Mouse (Mus musculus): ENCODE measurements around the gene Mettl1. TPM values are rescaled to one million over a fixed set of nuclear protein-coding genes. Genes with fewer than 3 reads are reported as not detected.
"Not testable (repeated sequence)": the region's sequence is repeated elsewhere in the genome, so short reads cannot be mapped to it uniquely, and the experiment has no call there.

The Mettl1 gene
- polyA plus RNA-seq, 1 experiment from 2014 or later = 44.0 TPM

DNA sequence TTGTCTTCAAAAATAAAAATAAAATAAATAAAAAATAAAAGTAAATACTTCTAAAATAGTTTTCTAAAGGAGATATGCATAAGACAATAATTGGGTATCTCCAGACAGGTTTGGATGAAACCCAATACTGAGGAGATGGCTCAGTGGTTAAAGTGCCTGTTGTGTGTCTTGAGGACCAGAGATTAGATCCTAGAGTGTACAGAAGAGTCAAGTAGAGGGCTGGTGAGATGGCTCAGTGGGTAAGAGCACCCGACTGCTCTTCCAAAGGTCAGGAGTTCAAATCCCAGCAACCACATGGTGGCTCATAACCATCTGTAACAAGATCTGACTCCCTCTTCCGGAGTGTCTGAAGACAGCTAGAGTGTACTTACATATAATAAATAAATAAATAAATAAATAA, 31.8 kb downstream of the Mettl1 start:
- not testable (repeated sequence) for H3K27me3 ChIP-seq (ENCODE audit: control insufficient read depth, insufficient read depth, low read length); H3K9me3 ChIP-seq (ENCODE audit: control insufficient read depth, low read length); H3K36me3 ChIP-seq (ENCODE audit: control insufficient read depth, insufficient read depth, low read length); ATAC-seq (replicated peaks; ENCODE audit: low FRiP score); DNase-seq (ENCODE audit: low spot score); H3K9ac ChIP-seq (ENCODE audit: low read length); H3K4me2 ChIP-seq (ENCODE audit: low read depth, low read length, severe bottlenecking); H3K27ac ChIP-seq (ENCODE audit: low read depth, low read length); H3K4me3 ChIP-seq (ENCODE audit: low read depth, low read length)
- peaks cover 14% of the 10 kb centered on the region; the same call in 1 of the 2 replicates for H3K4me1 ChIP-seq (replicated peaks; ENCODE audit: control insufficient read depth, insufficient read depth, low read length)
- 87% methylated on average over 2 of the region's 2 CpGs for WGBS

- H3K4me2 ChIP-seq (ENCODE audit: low read depth, low read length, severe bottlenecking) = no peak overlapping the region
- H3K4me1 ChIP-seq (replicated peaks; ENCODE audit: control insufficient read depth, insufficient read depth, low read length) = peaks cover 11% of the 10 kb centered on the region; the same call in 1 of the 2 replicates
- DNase-seq (ENCODE audit: low spot score) = no peak
- H3K36me3 ChIP-seq (ENCODE audit: control insufficient read depth, insufficient read depth, low read length) = no peaks in the 10 kb centered on the region
- no peak overlapping the region for H3K27ac ChIP-seq (ENCODE audit: low read depth, low read length)
- H3K9ac ChIP-seq (ENCODE audit: low read length) = no peak overlapping the region
- WGBS = 86% methylated on average over 1 of the region's 1 CpGs
- peaks cover 8% of the 10 kb centered on the region; the same call in 1 of the 2 replicates for H3K27me3 ChIP-seq (ENCODE audit: control insufficient read depth, insufficient read depth, low read length)
- H3K4me3 ChIP-seq (ENCODE audit: low read depth, low read length) = no peak overlapping the region
- ATAC-seq (replicated peaks; ENCODE audit: low FRiP score) = no peak
- no peaks in the 10 kb centered on the region for H3K9me3 ChIP-seq (ENCODE audit: control insufficient read depth, low read length)
Observed at GRCm38 (mm10) chr10:127073981-127074380, 32.8 kb downstream of the Mettl1 start.

- H3K36me3 ChIP-seq (ENCODE audit: control insufficient read depth, insufficient read depth, low read length) = no peaks in the 10 kb centered on the region
- DNase-seq (ENCODE audit: low spot score) (peak; percentile 51), ATAC-seq (replicated peaks; ENCODE audit: low FRiP score) (no peak)
- 62% methylated on average over 9 of the region's 9 CpGs for WGBS
- H3K4me3 ChIP-seq (ENCODE audit: low read depth, low read length) = no peak within 1 kb of the TSS
- no peaks in the 10 kb centered on the region for H3K9me3 ChIP-seq (ENCODE audit: control insufficient read depth, low read length)
- H3K9ac ChIP-seq (ENCODE audit: low read length) = no peak within 1 kb of the TSS
- H3K4me2 ChIP-seq (ENCODE audit: low read depth, low read length, severe bottlenecking) = no peak within 1 kb of the TSS
- no peak within 1 kb of the TSS for H3K27ac ChIP-seq (ENCODE audit: low read depth, low read length)
- peaks cover 18% of the 10 kb centered on the region for H3K27me3 ChIP-seq (ENCODE audit: control insufficient read depth, insufficient read depth, low read length)
- peaks cover 14% of the 10 kb centered on the region; the same call in 1 of the 2 replicates for H3K4me1 ChIP-seq (replicated peaks; ENCODE audit: control insufficient read depth, insufficient read depth, low read length)
Observed at GRCm38 (mm10) chr10:127075080-127075479, 33.9 kb downstream of the Mettl1 start, which contains the start of gene Agap2. Gene Agap2, plus strand, starts transcription at chr10:127075284.

- H3K27me3 ChIP-seq (ENCODE audit: control insufficient read depth, insufficient read depth, low read length) = peaks cover 24% of the 10 kb centered on the region
- WGBS = 80% methylated on average over 8 of the region's 8 CpGs
- ATAC-seq (replicated peaks; ENCODE audit: low FRiP score) = no peak
Observed at GRCm38 (mm10) chr10:127075651-127076050, 34.4 kb downstream of the Mettl1 start.

DNA sequence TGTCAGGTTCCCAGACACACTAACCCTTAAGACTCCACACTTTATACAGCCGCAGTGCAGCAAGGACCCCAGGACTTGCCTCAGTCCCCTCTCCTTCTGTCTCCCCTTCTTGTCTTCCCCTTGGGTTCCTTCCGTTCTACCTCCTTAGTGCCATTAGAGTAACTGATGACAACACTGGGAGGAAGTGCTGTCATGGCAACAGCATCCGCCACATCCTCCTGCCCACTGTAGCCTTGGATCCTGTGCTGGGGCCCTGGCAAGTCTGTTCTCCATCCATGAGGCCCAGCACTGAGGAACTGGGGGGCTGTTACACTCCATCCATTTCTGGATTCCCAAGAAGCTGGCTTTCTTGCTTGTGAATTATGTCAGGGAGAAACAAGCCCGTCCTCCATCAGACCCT, 34.9 kb downstream of the Mettl1 start:
- no peaks in the 10 kb centered on the region for H3K9me3 ChIP-seq (ENCODE audit: control insufficient read depth, low read length)
- 64% methylated on average over 4 of the region's 4 CpGs for WGBS
- no peak overlapping the region for H3K4me3 ChIP-seq (ENCODE audit: low read depth, low read length)
- peaks cover 17% of the 10 kb centered on the region; the same call in 1 of the 2 replicates for H3K4me1 ChIP-seq (replicated peaks; ENCODE audit: control insufficient read depth, insufficient read depth, low read length)
- ATAC-seq (replicated peaks; ENCODE audit: low FRiP score) = no peak
- DNase-seq (ENCODE audit: low spot score) = peak; percentile 50
- peaks cover 28% of the 10 kb centered on the region for H3K27me3 ChIP-seq (ENCODE audit: control insufficient read depth, insufficient read depth, low read length)
- no peak overlapping the region for H3K4me2 ChIP-seq (ENCODE audit: low read depth, low read length, severe bottlenecking)
- H3K9ac ChIP-seq (ENCODE audit: low read length) = no peak overlapping the region
- H3K36me3 ChIP-seq (ENCODE audit: control insufficient read depth, insufficient read depth, low read length) = no peaks in the 10 kb centered on the region
- no peak overlapping the region for H3K27ac ChIP-seq (ENCODE audit: low read depth, low read length)

More at GRCm38 (mm10) chr10:127075651-127076050, 34.4 kb downstream of the Mettl1 start:
- H3K27ac ChIP-seq (ENCODE audit: low read depth, low read length) = no peak overlapping the region
- no peak for DNase-seq (ENCODE audit: low spot score)
- H3K4me1 ChIP-seq (replicated peaks; ENCODE audit: control insufficient read depth, insufficient read depth, low read length) = peaks cover 18% of the 10 kb centered on the region; the same call in 1 of the 2 replicates
- no peak overlapping the region for H3K9ac ChIP-seq (ENCODE audit: low read length)
- H3K36me3 ChIP-seq (ENCODE audit: control insufficient read depth, insufficient read depth, low read length) = no peaks in the 10 kb centered on the region
- H3K4me3 ChIP-seq (ENCODE audit: low read depth, low read length) = no peak overlapping the region
- no peak overlapping the region for H3K4me2 ChIP-seq (ENCODE audit: low read depth, low read length, severe bottlenecking)
- no peaks in the 10 kb centered on the region for H3K9me3 ChIP-seq (ENCODE audit: control insufficient read depth, low read length)

DNA sequence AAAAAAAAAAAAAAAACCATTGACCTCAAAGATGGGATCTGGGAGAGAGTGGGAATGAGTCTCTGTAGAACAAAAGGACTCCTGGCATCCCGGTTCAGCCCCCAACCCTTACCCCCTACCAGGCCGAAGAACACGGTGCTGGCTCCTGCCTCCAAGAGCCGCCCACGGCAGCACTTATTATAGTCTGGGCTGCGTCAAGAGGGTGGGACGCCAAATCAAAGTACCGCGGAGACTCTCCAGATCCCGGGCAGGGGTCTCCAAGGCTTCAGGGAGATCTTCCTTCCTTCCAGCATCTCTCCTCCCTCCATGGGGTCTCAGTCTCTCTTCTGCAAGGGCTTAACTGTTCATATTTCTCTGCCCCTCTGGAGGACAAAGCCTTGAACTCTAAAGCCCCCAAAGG, 36.3 kb downstream of the Mettl1 start:
- no peak overlapping the region for H3K9ac ChIP-seq (ENCODE audit: low read length)

DNA sequence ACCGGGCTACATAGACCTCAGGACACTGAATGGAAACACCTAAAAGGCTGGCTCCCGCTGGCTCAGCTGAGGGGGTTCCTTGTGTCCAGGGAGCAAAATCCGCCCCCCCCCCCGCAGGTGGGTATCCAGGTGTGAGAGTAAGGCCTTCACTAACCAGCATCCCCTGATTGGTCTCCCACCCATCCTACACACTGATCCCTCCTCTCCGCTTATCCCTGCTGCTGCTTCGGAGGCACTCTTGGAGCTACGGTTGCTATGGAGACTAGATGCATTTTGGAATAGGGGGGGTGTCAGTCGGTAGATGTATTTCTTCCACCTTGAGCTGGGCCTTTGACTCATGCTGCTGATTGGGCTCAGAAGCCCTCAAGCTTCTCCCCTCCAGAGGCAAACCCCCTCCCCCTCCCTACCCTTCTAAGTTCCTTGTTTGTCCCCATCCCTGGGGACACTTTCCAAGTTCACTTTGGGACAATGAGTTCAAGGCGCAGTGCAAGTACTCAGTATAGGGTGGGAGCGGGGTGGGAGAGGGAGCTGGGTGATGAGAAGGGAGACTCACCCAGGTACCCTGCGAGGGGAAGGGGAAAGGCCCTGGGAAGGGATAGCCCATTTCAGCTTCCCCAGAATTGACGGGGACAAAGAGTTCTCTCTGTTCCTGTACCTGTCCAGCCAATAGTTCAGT, 36.9 kb downstream of the Mettl1 start:
- no peak overlapping the region for H3K27ac ChIP-seq (ENCODE audit: low read depth, low read length)
- peak overlapping the region; percentile 100 for H3K4me2 ChIP-seq (ENCODE audit: low read depth, low read length, severe bottlenecking)
- H3K27me3 ChIP-seq (ENCODE audit: control insufficient read depth, insufficient read depth, low read length) = peaks cover 48% of the 10 kb centered on the region
- DNase-seq (ENCODE audit: low spot score) (peak; percentile 55), ATAC-seq (replicated peaks; ENCODE audit: low FRiP score) (peak; percentile 35)
- WGBS = 4% methylated on average over 12 of the region's 12 CpGs
- H3K4me1 ChIP-seq (replicated peaks; ENCODE audit: control insufficient read depth, insufficient read depth, low read length) = peaks cover 27% of the 10 kb centered on the region; the same call in 1 of the 2 replicates
- no peaks in the 10 kb centered on the region for H3K9me3 ChIP-seq (ENCODE audit: control insufficient read depth, low read length)
- H3K9ac ChIP-seq (ENCODE audit: low read length) = no peak overlapping the region
- no peaks in the 10 kb centered on the region for H3K36me3 ChIP-seq (ENCODE audit: control insufficient read depth, insufficient read depth, low read length)
- peak overlapping the region; percentile 65 for H3K4me3 ChIP-seq (ENCODE audit: low read depth, low read length)

More for the DNA sequence above, 36.3 kb downstream of the Mettl1 start:
- WGBS = 3% methylated on average over 10 of the region's 10 CpGs
- peaks cover 42% of the 10 kb centered on the region for H3K27me3 ChIP-seq (ENCODE audit: control insufficient read depth, insufficient read depth, low read length)
- no peak overlapping the region for H3K4me3 ChIP-seq (ENCODE audit: low read depth, low read length)
- no peak overlapping the region for H3K27ac ChIP-seq (ENCODE audit: low read depth, low read length)
- no peaks in the 10 kb centered on the region for H3K9me3 ChIP-seq (ENCODE audit: control insufficient read depth, low read length)
- peaks cover 27% of the 10 kb centered on the region; the same call in 1 of the 2 replicates for H3K4me1 ChIP-seq (replicated peaks; ENCODE audit: control insufficient read depth, insufficient read depth, low read length)
- DNase-seq (ENCODE audit: low spot score) = peak; percentile 47
- H3K4me2 ChIP-seq (ENCODE audit: low read depth, low read length, severe bottlenecking) = no peak overlapping the region; the same call in 1 of the 2 replicates
- ATAC-seq (replicated peaks; ENCODE audit: low FRiP score) = no peak
- no peaks in the 10 kb centered on the region for H3K36me3 ChIP-seq (ENCODE audit: control insufficient read depth, insufficient read depth, low read length)

DNA sequence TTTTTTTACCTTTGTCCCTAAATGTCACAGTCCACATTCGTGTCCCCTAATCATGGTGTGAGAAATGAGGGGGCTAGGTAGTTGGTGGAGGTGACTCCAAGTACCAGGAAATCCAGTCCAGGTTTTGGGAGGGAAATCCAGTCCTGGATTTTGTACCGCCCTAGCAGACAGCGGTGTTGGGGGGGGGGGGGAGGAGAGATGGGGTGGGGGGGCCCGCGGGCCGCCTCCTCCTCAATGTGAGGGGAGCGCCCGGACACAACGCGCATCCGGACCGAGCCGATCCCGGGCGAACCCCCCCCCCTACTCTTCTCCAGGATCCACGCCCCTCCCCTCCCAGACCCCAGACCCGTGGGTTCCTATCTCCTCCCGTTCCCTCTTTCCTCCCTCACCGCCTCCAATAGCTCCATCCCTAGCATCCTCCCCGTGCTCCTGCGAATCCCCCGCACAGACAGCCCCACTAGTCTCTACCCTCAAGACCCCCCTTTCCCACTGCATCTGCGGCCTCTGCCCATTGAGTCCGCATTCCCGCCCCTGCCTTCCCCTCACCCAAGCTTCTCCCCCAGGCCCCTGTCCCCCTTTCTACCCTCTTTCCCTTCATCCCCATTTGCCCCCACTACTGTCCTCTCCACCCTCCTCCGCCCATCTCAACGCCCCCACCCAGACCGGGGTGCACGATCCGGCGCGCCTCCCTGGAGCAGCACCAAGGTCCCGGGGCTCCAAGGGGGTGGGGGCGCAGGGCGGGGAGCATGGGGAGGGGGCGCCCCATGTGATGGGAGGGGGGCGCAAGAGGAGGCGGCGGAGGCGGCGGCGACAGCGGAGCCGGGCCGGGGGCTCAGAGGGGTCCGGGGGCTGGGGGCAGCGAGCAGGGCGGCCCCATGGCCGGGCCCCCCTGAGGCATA, 37.7 kb downstream of the Mettl1 start:
- peaks cover 50% of the 10 kb centered on the region for H3K27me3 ChIP-seq (ENCODE audit: control insufficient read depth, insufficient read depth, low read length)
- H3K4me3 ChIP-seq (ENCODE audit: low read depth, low read length) = peak overlapping the region; percentile 65
- 1% methylated on average over 44 of the region's 49 CpGs for WGBS
- no peaks in the 10 kb centered on the region for H3K9me3 ChIP-seq (ENCODE audit: control insufficient read depth, low read length)
- peak overlapping the region; percentile 100 for H3K4me2 ChIP-seq (ENCODE audit: low read depth, low read length, severe bottlenecking)
- peak; percentile 81 for DNase-seq (ENCODE audit: low spot score)
- H3K27ac ChIP-seq (ENCODE audit: low read depth, low read length) = 0 out of 2 replicates have a peak overlapping the region, but pooled peaks have one; percentile 12
- H3K36me3 ChIP-seq (ENCODE audit: control insufficient read depth, insufficient read depth, low read length) = no peaks in the 10 kb centered on the region
- peak overlapping the region; percentile 70 for H3K9ac ChIP-seq (ENCODE audit: low read length)
- ATAC-seq (replicated peaks; ENCODE audit: low FRiP score) = peak; percentile 71
- peaks cover 27% of the 10 kb centered on the region; the same call in 1 of the 2 replicates for H3K4me1 ChIP-seq (replicated peaks; ENCODE audit: control insufficient read depth, insufficient read depth, low read length)

Measured in forebrain, embryonic 11.5 days (tissue).